Mouse (Mus musculus) kidney, postnatal 4 days (tissue): ENCODE data around the gene Rpl22.

Experiments
- DNase-seq, 2 experiments: peaks; one replicate each; pipeline ENCODE4 v3.0.0; 2021; ENCODE audit warnings: mixed read lengths in 2 of 2

Rpl22 gene

GRCm38 (mm10) chr4:152296874-152297861, 28.4 kb upstream of the Rpl22 start, which contains the start of gene Icmt:
Gene Icmt, plus strand, starts transcription at chr4:152297227.
- DNase-seq = peak; percentile 100

- no peak for DNase-seq
Measured at GRCm38 (mm10) chr4:152298836-152299235, 26.7 kb upstream of the Rpl22 start.

GRCm38 (mm10) chr4:152300375-152300774, 25.2 kb upstream of the Rpl22 start:
- DNase-seq = no peak

GRCm38 (mm10) chr4:152302012-152302411, 23.5 kb upstream of the Rpl22 start:
- DNase-seq = peak in 1 of 2 experiments; percentile 47

GRCm38 (mm10) chr4:152303172-152303571, 22.4 kb upstream of the Rpl22 start:
- peak in 1 of 2 experiments; percentile 56 for DNase-seq

GRCm38 (mm10) chr4:152304685-152305084, 20.9 kb upstream of the Rpl22 start:
- no peak for DNase-seq

GRCm38 (mm10) chr4:152305991-152306390, 19.6 kb upstream of the Rpl22 start:
- no peak for DNase-seq

GRCm38 (mm10) chr4:152307542-152307941, 18.0 kb upstream of the Rpl22 start:
- no peak for DNase-seq

- DNase-seq = no peak
Measured at GRCm38 (mm10) chr4:152312186-152312585, 13.4 kb upstream of the Rpl22 start.

GRCm38 (mm10) chr4:152313211-152313632, 12.3 kb upstream of the Rpl22 start:
- DNase-seq = peak; percentile 49 to 62

- DNase-seq = peak; percentile 76 to 84
Measured at GRCm38 (mm10) chr4:152313934-152314333, 11.6 kb upstream of the Rpl22 start.

- DNase-seq = no peak
Measured at GRCm38 (mm10) chr4:152315498-152316213, 9.9 kb upstream of the Rpl22 start.

GRCm38 (mm10) chr4:152317631-152318033, 7.9 kb upstream of the Rpl22 start:
- DNase-seq = no peak

GRCm38 (mm10) chr4:152318517-152319234, 6.9 kb upstream of the Rpl22 start, which contains the start of gene Rnf207:
Gene Rnf207, minus strand, starts transcription at chr4:152318993.
- DNase-seq = peak; percentile 73 to 79

- no peak for DNase-seq
Measured at GRCm38 (mm10) chr4:152321464-152321863, 4.1 kb upstream of the Rpl22 start.

GRCm38 (mm10) chr4:152324641-152325562, 640 bp upstream of the Rpl22 start:
- no peak for DNase-seq

GRCm38 (mm10) chr4:152326543-152326942, 1.0 kb downstream of the Rpl22 start:
- DNase-seq = no peak

- DNase-seq = peak; percentile 71 to 76
Measured at GRCm38 (mm10) chr4:152328691-152329090, 3.1 kb downstream of the Rpl22 start.

- DNase-seq = peak; percentile 83 to 87
Measured at GRCm38 (mm10) chr4:152332952-152333351, 7.4 kb downstream of the Rpl22 start.

GRCm38 (mm10) chr4:152333587-152333986, 8.0 kb downstream of the Rpl22 start:
- no peak for DNase-seq

- peak in 1 of 2 experiments; percentile 15 for DNase-seq
Measured at GRCm38 (mm10) chr4:152337772-152338171, 12.2 kb downstream of the Rpl22 start.
